Mouse (Mus musculus) small intestine, adult 2 months (tissue): ENCODE results near the gene Ralbp1.

Source experiments
- CTCF ChIP-seq: fragments of 200-500 bp; IDR thresholded peaks from 2 replicates; pipeline ENCODE4 v1.5.1; 2012; ENCODE audit warnings: low read depth, mild to moderate bottlenecking, control low read depth, inconsistent platforms, low read length, moderate library complexity, mixed read lengths; ENCODE audit not compliant: insufficient replicate concordance, insufficient read length; ENCODE audit errors: extremely low read depth
- POLR2A ChIP-seq: fragments of 200-500 bp; IDR thresholded peaks from 2 replicates; pipeline ENCODE4 v1.6.1; 2012; ENCODE audit warnings: low read depth, mild to moderate bottlenecking, control low read depth, inconsistent platforms, low read length, moderate library complexity

GRCm38 (mm10) chr17:65884061-65884669 is 1.4 kb downstream of the Ralbp1 start:
- TF ChIP-seq CTCF = no peak
- TF ChIP-seq POLR2A = no peak
